Mouse (Mus musculus) skeletal muscle tissue, postnatal 0 days (tissue): ENCODE data around the gene Sumf2. TPM values are rescaled to one million over a fixed set of nuclear protein-coding genes. Genes with fewer than 3 reads are reported as not detected.

Experiments
- polyA plus RNA-seq: library from polyadenylated mRNA; unstranded; fragments of >200 nt; fragmentation: Nextera tagmentation; extraction: Ambion mirVana; gene quantifications from 2 replicates; pipeline ENCODE4 v1.2.1, GENCODE M21; 2015

Sumf2 gene
- 17.3 and 22.9 TPM in 2 replicates for polyA plus RNA-seq

DNA sequence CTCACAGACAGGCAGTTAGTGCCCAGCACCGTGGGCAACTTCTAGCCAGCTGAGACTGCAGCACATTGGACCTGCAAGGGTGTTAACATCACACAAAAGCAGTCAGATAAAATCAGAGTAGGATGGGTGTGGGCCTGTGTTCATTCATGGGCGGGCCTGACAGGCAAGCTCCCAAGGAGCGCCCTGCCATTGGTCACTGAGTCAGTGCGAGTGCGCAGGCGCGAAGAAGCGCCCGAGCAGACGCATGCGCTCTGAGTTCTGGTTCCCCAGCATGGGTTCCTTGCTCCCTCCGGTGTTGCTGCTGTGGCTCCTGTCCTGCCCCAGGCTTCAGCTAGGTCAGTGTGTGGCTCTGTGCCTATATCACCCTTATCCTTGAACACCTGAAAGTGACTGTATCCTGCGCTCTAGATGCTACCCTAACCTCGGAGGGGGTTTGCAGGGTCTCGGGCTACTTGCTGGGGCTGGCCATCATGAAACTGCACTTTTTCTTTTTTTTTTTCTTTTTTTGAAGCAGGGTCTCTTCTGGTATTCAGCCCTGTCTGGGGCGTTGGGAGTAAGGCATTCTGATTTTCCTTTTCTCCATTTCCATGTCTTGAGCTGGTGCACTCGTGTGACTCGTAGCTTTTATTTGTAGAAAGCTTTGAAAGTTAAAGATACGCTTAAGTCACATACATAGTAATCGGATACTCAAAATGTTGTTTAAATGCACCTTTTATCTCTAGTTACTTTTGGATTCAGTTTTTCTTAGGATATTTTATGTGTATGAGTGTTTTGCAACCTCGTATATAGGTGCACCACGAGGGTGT lies at the start of gene Sumf2:
TSS of gene Sumf2 (plus strand) at position 235 of the 806 bp plus-strand sequence.

DNA sequence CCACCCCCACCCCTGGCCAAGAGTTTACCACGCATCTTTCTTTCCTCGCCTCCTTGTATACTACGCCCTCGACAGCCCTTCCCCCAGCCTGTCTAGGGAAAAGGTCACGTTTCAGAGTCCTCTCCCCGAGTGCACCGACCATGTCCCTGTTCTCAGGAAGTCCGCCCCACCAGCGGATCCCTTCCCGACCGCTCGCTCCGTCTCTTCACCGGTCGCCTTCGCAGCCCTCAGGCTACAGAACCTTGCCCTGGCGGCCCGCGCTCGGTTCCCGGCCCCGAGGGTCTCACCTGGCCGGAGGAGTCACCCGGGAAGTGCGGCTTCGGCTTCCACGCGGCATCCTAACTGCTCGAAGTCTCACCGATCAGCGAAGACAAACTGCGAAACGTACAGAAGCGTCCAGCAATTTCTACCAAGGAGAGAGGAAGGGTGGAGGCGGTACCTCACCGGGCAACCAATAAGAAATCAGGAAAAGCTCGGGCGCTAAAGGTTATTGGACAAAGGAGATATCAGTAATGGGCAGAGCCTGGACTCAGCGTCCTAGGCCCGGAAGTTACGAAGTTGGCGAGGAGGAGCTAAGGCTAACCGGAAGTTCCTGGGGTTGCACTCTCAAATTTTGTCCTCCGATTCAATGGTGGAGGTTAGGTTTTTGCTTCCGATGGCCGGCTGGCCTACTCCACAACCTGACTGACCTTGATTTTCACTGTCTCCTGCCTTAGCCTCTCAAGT lies 40.3 kb downstream of the Sumf2 start, which contains the start of gene Chchd2:
TSS of gene Chchd2 (minus strand) at position 560 of the 726 bp plus-strand sequence.

DNA sequence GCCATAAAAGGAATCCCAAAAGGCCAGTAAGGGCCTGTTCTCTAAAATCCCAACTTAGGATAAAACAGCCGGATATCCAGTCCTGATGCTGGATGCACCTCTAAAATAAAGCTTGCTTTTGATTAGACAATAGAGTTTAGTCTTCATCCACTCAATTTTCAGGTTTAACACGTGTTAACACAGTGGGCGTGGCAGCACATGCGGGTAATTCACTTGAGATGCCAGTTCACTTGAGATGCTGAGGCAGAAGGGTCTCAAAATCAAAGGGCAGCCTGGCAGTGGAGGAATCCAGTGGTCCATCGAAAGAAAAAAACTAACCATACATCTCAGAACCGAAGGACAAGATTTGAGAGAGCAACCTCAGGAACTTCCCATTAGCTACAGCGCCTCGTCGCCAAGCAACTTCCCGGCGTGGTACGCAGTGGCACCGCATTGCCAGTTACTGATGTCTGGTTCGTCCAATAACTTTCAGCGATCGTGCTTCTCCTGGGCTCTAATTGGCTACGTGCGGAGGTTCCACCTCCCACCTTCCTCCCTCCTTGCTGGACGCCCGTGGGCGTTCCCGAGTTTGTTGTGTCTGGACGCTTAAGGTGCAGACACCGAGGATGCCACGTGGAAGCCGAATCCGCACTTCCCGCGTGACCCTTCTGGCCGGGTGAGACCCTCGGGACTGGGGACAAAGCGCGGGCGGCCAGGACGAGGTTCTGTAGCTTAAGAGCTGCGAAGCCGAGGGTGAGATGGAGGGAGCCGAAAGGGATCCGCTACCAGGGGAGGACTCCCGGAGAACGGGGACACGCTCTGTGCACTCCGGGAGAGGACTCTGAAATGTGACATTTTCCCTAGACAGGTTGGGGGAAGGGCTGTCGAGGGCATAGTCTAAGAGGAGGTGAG lies 48.7 kb downstream of the Sumf2 start, which contains the start of gene Zbed5:
TSS of gene Zbed5 (plus strand) at position 526 of the 891 bp plus-strand sequence.

GRCm38 (mm10) chr5:129898449-129898848 lies 51.7 kb downstream of the Sumf2 start, which contains the start of gene Phkg1:
Gene Phkg1 (minus strand): TSS chr5:129898549.

DNA sequence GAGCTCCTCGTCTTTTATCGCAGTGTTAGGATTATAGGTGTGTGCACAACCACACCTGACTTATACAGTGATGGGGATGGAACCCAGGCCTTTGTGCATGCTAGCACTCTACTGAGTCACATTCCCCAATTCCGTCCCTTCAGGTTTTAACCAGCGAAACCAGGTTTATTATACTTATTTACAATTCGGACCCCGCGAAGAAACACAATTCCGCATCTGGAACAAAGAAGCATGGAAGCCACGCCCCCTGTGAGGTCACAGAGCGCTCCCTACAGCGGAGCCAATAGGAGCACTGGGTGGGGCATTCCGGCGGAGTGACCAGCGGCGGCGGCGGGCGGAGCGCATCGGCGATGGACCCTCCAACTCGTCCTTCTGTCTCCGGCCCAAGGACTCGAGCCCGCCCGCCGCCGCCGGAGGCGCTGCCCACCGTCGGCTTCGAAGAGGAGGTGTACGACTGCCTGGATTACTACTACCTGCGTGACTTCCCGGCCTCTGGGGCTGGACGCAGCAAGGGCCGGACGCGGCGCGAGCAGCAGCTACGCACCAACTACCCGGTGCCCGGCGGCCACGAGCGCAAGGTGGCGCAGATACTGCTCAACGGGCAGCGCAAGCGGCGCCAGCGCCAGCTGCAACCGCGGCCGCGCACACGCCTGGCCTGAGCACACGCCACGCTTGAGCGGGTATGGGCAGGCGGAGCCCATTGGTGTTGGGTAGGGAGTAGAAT lies 61.6 kb downstream of the Sumf2 start, which contains the start of gene Nupr1l:
TSS of gene Nupr1l (plus strand) at position 299 of the 724 bp plus-strand sequence.

Other genes starting within 250 kb of the Sumf2 start
- gene Zfp11, start 176.9 kb upstream of the Sumf2 start, polyA plus RNA-seq: 1.3 and 1.7 TPM in 2 replicates
- not detected in 2 replicates for gene Sept14, start 138.5 kb upstream of the Sumf2 start, polyA plus RNA-seq
- gene Mrps17, start 131.5 kb upstream of the Sumf2 start, polyA plus RNA-seq: 172 and 173 TPM in 2 replicates
- 492 and 574 TPM in 2 replicates for gene Nipsnap2, start 121.9 kb upstream of the Sumf2 start, polyA plus RNA-seq
- gene Psph, start 59.5 kb upstream of the Sumf2 start, polyA plus RNA-seq: 21.2 and 26.9 TPM in 2 replicates
- 963 and 976 TPM in 2 replicates for gene Chchd2, start 40.5 kb downstream of the Sumf2 start, polyA plus RNA-seq
- 1.5 and 1.8 TPM in 2 replicates for gene Zbed5, start 48.7 kb downstream of the Sumf2 start, polyA plus RNA-seq
- 26.0 and 30.5 TPM in 2 replicates for gene Phkg1, start 51.6 kb downstream of the Sumf2 start, polyA plus RNA-seq
- gene Nupr1l, start 61.6 kb downstream of the Sumf2 start, polyA plus RNA-seq: 1.9 and 2.0 TPM in 2 replicates
- 13.4 and 19.1 TPM in 2 replicates for gene Vkorc1l1, start 95.0 kb downstream of the Sumf2 start, polyA plus RNA-seq
- 26.2 and 32.8 TPM in 2 replicates for gene Gusb, start 156.1 kb downstream of the Sumf2 start, polyA plus RNA-seq
- gene Asl, start 182.3 kb downstream of the Sumf2 start, polyA plus RNA-seq: 17.4 and 21.2 TPM in 2 replicates
- gene Crcp, start 182.3 kb downstream of the Sumf2 start, polyA plus RNA-seq: 15.9 and 19.2 TPM in 2 replicates
- 51.3 and 59.1 TPM in 2 replicates for gene Tpst1, start 226.3 kb downstream of the Sumf2 start, polyA plus RNA-seq